Mouse (Mus musculus): ENCODE measurements around the gene Ppa1.

DNA sequence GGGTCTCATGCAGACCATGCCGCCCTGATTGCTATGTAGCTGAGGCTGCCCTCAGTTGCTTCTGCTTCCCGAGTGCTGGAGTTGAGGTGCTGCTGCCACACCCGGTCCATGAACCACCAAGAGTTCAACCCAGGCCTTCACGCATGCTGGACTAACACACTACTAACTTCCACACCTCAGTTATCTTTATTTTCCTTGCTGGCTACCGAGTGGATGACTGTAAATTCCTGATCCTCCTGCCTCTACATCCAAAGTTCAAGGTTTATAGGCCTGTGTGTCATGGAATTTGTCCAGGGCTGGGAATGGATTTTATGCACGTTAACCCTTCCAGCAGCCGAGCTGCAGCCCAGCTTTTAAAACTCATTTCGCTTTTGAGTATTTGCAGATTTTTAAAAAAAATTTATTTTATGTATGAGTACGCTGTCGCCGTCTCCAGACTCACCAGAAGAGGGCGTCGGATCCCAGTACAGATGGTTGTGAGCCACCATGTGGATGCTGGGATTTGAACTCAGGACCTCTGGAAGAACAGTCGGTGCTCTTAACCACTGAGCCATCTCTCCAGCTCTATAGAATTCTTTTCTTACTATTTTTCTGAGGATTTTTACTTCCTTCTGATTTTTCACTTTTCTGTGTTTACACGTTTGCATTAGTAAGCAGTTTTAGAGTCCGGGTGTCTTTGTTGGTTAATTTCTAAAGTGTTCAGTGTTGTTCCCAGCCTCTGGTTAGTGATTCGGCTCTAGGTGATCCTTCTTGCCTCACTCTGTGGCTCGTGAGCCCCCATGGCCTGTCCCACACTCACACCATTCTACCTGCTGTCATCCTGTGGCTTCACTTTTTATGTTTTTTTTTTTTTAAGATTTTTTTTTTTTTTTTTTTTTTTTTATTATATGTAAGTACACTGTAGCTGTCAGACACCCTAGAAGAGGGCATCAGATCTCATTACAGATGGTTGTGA is 8.9 kb downstream of the Ppa1 start:
- TF ChIP-seq CTCF (IDR thresholded peaks at IDR 0.05; ENCODE audit: control insufficient read depth, insufficient read depth, insufficient replicate concordance, low read depth, low read length), result no peak
- TF ChIP-seq POLR2A (IDR thresholded peaks at IDR 0.05; ENCODE audit: control insufficient read depth, low read depth, low read length), result no peak

Measured in testis, adult 2 months (tissue).